Mouse (Mus musculus) midbrain, embryonic 15.5 days (tissue): ENCODE data around the gene Slc6a15. TPM values are rescaled to one million over a fixed set of nuclear protein-coding genes. Genes with fewer than 3 reads are reported as not detected.

ENCODE experiments used
- ATAC-seq: fragments of 200-750 bp; cut with Nextera tagmentation; replicated peaks from 2 replicates; pipeline ENCODE4 v1.8.0; 2017; ENCODE audit warnings: moderate TSS enrichment
- H3K27ac ChIP-seq: fragments of 300-500 bp; sonication (generic); 2 replicates; pipeline ENCODE4 v1.5.1; 2015; ENCODE audit warnings: mild to moderate bottlenecking, inconsistent platforms
- H3K27me3 ChIP-seq: fragments of 300-500 bp; sonication (generic); replicated peaks from 2 replicates; pipeline ENCODE4 v1.6.1; 2015; ENCODE audit warnings: inconsistent platforms
- H3K36me3 ChIP-seq: fragments of 300-500 bp; sonication (generic); replicated peaks from 2 replicates; pipeline ENCODE4 v1.6.1; 2015; ENCODE audit warnings: inconsistent platforms
- H3K4me1 ChIP-seq: fragments of 300-500 bp; sonication (generic); 2 replicates; pipeline ENCODE4 v1.6.1; 2015; ENCODE audit warnings: inconsistent platforms
- H3K4me2 ChIP-seq: fragments of 300-500 bp; sonication (generic); 2 replicates; pipeline ENCODE4 v1.6.1; 2015; ENCODE audit warnings: inconsistent platforms, mild to moderate bottlenecking, moderate library complexity
- H3K4me3 ChIP-seq: fragments of 300-500 bp; sonication (generic); 2 replicates; pipeline ENCODE4 v1.5.1; 2015; ENCODE audit warnings: mild to moderate bottlenecking, inconsistent platforms
- H3K9ac ChIP-seq: fragments of 300-500 bp; sonication (generic); 2 replicates; pipeline ENCODE4 v1.6.1; 2015; ENCODE audit warnings: mild to moderate bottlenecking, inconsistent platforms
- H3K9me3 ChIP-seq: fragments of 300-500 bp; sonication (generic); 2 replicates; pipeline ENCODE4 v1.6.1; 2016; ENCODE audit warnings: inconsistent platforms
- WGBS: fragments of 180-500 bp; shearing (Covaris S2); methylation state at CpG from one replicate; pipeline ENCODE4 v1.1.7; 2015; ENCODE audit warnings: mixed read lengths; 5-methylcytosine and 5-hydroxymethylcytosine counted together
- polyA plus RNA-seq: library from polyadenylated mRNA; unstranded; fragments of >200 nt; fragmentation: Nextera tagmentation; extraction: Ambion mirVana; gene quantifications from 2 replicates; pipeline ENCODE4 v1.2.1, GENCODE M21; 2015

Slc6a15 gene
- polyA plus RNA-seq, 1 experiment from 2014 or later: 51.7 TPM

GRCm38 (mm10) chr10:103448340-103448739 is 80.8 kb downstream of the Slc6a15 start:
- WGBS: 49% methylated on average over 2 of the region's 2 CpGs
- no peaks in the 10 kb centered on the region for H3K36me3 ChIP-seq
- no peak overlapping the region for H3K9ac ChIP-seq
- no peak overlapping the region for H3K4me3 ChIP-seq
- no peaks in the 10 kb centered on the region for H3K4me1 ChIP-seq
- H3K27ac ChIP-seq: no peak overlapping the region
- H3K4me2 ChIP-seq: no peak overlapping the region
- ATAC-seq: no peak
- no peaks in the 10 kb centered on the region for H3K9me3 ChIP-seq
- H3K27me3 ChIP-seq: no peaks in the 10 kb centered on the region

GRCm38 (mm10) chr10:103457896-103458295 is 90.3 kb downstream of the Slc6a15 start:
- ATAC-seq: no peak
- WGBS: 50% methylated on average over 1 of the region's 1 CpGs
- no peak overlapping the region for H3K27ac ChIP-seq
- no peaks in the 10 kb centered on the region for H3K27me3 ChIP-seq
- no peak overlapping the region for H3K9ac ChIP-seq
- no peak overlapping the region for H3K4me3 ChIP-seq
- H3K36me3 ChIP-seq: no peaks in the 10 kb centered on the region
- no peaks in the 10 kb centered on the region for H3K9me3 ChIP-seq
- H3K4me2 ChIP-seq: no peak overlapping the region
- no peaks in the 10 kb centered on the region for H3K4me1 ChIP-seq

Other genes with a start within 250 kb of the Slc6a15 start
- gene Lrriq1, start 131.5 kb upstream of the Slc6a15 start, polyA plus RNA-seq: 3.5 and 4.0 TPM in 2 replicates